Mouse (Mus musculus) liver, embryonic 16.5 days (tissue): Measurements from ENCODE around the gene 4931440F15Rik. TPM values are rescaled to one million over a fixed set of nuclear protein-coding genes. Genes with fewer than 3 reads are reported as not detected.

Source experiments
- ATAC-seq: fragments of 200-750 bp; cut with Nextera tagmentation; 2 replicates; pipeline ENCODE4 v1.8.0; 2017; ENCODE audit warnings: low read depth, mild to moderate bottlenecking, moderate number of reproducible peaks, moderate library complexity
- H3K27ac ChIP-seq: fragments of 300-500 bp; sonication (generic); 2 replicates; pipeline ENCODE4 v1.5.1; 2014; ENCODE audit warnings: mild to moderate bottlenecking, low read length
- H3K27me3 ChIP-seq: fragments of 300-500 bp; sonication (generic); 2 replicates; pipeline ENCODE4 v1.6.1; 2014; ENCODE audit warnings: low read depth, low read length, mixed read lengths; ENCODE audit not compliant: control insufficient read depth, insufficient read depth
- H3K36me3 ChIP-seq: fragments of 300-500 bp; sonication (generic); 2 replicates; pipeline ENCODE4 v1.6.1; 2014; ENCODE audit warnings: mild to moderate bottlenecking; ENCODE audit not compliant: control insufficient read depth, insufficient read depth
- H3K4me1 ChIP-seq: fragments of 300-500 bp; sonication (generic); 2 replicates; pipeline ENCODE4 v1.6.1; 2014; ENCODE audit warnings: low read depth, low read length, mixed read lengths; ENCODE audit not compliant: control insufficient read depth
- H3K4me2 ChIP-seq: fragments of 300-500 bp; sonication (generic); 2 replicates; pipeline ENCODE4 v1.6.1; 2014; ENCODE audit warnings: low read depth, low read length, mixed read lengths
- H3K4me3 ChIP-seq: fragments of 300-500 bp; sonication (generic); 2 replicates; pipeline ENCODE4 v1.5.1; 2014; ENCODE audit warnings: low read depth, mild to moderate bottlenecking, low read length
- H3K9ac ChIP-seq: fragments of 300-500 bp; sonication (generic); 2 replicates; pipeline ENCODE4 v1.6.1; 2014; ENCODE audit warnings: low read depth, low read length
- H3K9me3 ChIP-seq: fragments of 300-500 bp; sonication (generic); replicated peaks from 2 replicates; pipeline ENCODE4 v1.6.1; 2016; ENCODE audit warnings: low read length; ENCODE audit not compliant: control insufficient read depth
- WGBS: fragments of 180-500 bp; shearing (Covaris S2); extraction: QIAGEN DNeasy Blood & Tissue Kit; methylation state at CpG from one replicate; pipeline ENCODE4 v1.1.7; 2014; ENCODE audit not compliant: insufficient replicate concordance; 5-methylcytosine and 5-hydroxymethylcytosine counted together
- polyA plus RNA-seq: library from polyadenylated mRNA; unstranded; fragments of >200 nt; fragmentation: Nextera tagmentation; extraction: Ambion mirVana; gene quantifications from 2 replicates; pipeline ENCODE4 v1.2.1, GENCODE M21; 2015

4931440F15Rik gene
- polyA plus RNA-seq, 1 experiment from 2014 or later, result 0.25 TPM

GRCm38 (mm10) chr11:29808981-29809589 is 16.4 kb downstream of the 4931440F15Rik start:
- H3K27me3 ChIP-seq, result no peaks in the 10 kb centered on the region
- no peak overlapping the region for H3K4me3 ChIP-seq
- H3K4me1 ChIP-seq, result peaks cover 7% of the 10 kb centered on the region
- H3K9ac ChIP-seq, result no peak overlapping the region
- no peak for ATAC-seq
- peak overlapping the region; percentile 39 for H3K27ac ChIP-seq
- no peak overlapping the region for H3K4me2 ChIP-seq
- WGBS, result 70% methylated on average over 7 of the region's 7 CpGs
- H3K36me3 ChIP-seq, result no peaks in the 10 kb centered on the region
- no peaks in the 10 kb centered on the region for H3K9me3 ChIP-seq

- H3K4me1 ChIP-seq, result peaks cover 7% of the 10 kb centered on the region
- peak overlapping the region; percentile 39 for H3K27ac ChIP-seq
- H3K9me3 ChIP-seq, result no peaks in the 10 kb centered on the region
- H3K9ac ChIP-seq, result no peak overlapping the region
- peak; percentile 78 for ATAC-seq
- no peaks in the 10 kb centered on the region for H3K36me3 ChIP-seq
- no peak overlapping the region for H3K4me2 ChIP-seq
- 16% methylated on average over 9 of the region's 9 CpGs for WGBS
- no peak overlapping the region for H3K4me3 ChIP-seq
- H3K27me3 ChIP-seq, result no peaks in the 10 kb centered on the region
Observed at GRCm38 (mm10) chr11:29808173-29808980, 17.1 kb downstream of the 4931440F15Rik start.

GRCm38 (mm10) chr11:29807325-29807724 is 18.1 kb downstream of the 4931440F15Rik start:
- 68% methylated on average over 5 of the region's 5 CpGs for WGBS
- ATAC-seq, result no peak
- peaks cover 7% of the 10 kb centered on the region for H3K4me1 ChIP-seq
- H3K4me2 ChIP-seq, result no peak overlapping the region
- no peaks in the 10 kb centered on the region for H3K36me3 ChIP-seq
- no peaks in the 10 kb centered on the region for H3K9me3 ChIP-seq
- H3K4me3 ChIP-seq, result no peak overlapping the region
- H3K9ac ChIP-seq, result no peak overlapping the region
- H3K27ac ChIP-seq, result no peak overlapping the region
- no peaks in the 10 kb centered on the region for H3K27me3 ChIP-seq

- Histone ChIP-seq H3K4me2 (no peak overlapping the region), H3K4me1 (no peaks in the 10 kb centered on the region), H3K9me3 (no peaks in the 10 kb centered on the region), H3K36me3 (no peaks in the 10 kb centered on the region), H3K9ac (no peak overlapping the region), H3K4me3 (no peak overlapping the region), H3K27me3 (no peaks in the 10 kb centered on the region), H3K27ac (no peak overlapping the region)
- no peak for ATAC-seq
- WGBS, result 54% methylated on average over 2 of the region's 2 CpGs
Observed at GRCm38 (mm10) chr11:29801432-29802427, 23.7 kb downstream of the 4931440F15Rik start.

- Histone ChIP-seq H3K36me3 (no peaks in the 10 kb centered on the region), H3K9me3 (no peaks in the 10 kb centered on the region), H3K4me2 (no peak overlapping the region), H3K4me3 (no peak overlapping the region), H3K9ac (no peak overlapping the region), H3K27ac (no peak overlapping the region), H3K4me1 (no peaks in the 10 kb centered on the region), H3K27me3 (no peaks in the 10 kb centered on the region)
- 41% methylated on average over 1 of the region's 1 CpGs for WGBS
- no peak for ATAC-seq
Observed at GRCm38 (mm10) chr11:29799839-29800238, 25.6 kb downstream of the 4931440F15Rik start.

GRCm38 (mm10) chr11:29795106-29795505 is 30.4 kb downstream of the 4931440F15Rik start:
- H3K9ac ChIP-seq, result no peak overlapping the region
- WGBS, result 80% methylated on average over 6 of the region's 6 CpGs
- H3K36me3 ChIP-seq, result no peaks in the 10 kb centered on the region
- no peaks in the 10 kb centered on the region for H3K4me1 ChIP-seq
- H3K4me3 ChIP-seq, result no peak overlapping the region
- ATAC-seq, result no peak
- no peaks in the 10 kb centered on the region for H3K27me3 ChIP-seq
- no peaks in the 10 kb centered on the region for H3K9me3 ChIP-seq
- H3K27ac ChIP-seq, result no peak overlapping the region
- no peak overlapping the region for H3K4me2 ChIP-seq

GRCm38 (mm10) chr11:29794475-29794874 is 31.0 kb downstream of the 4931440F15Rik start:
- Histone ChIP-seq H3K9ac (no peak overlapping the region), H3K4me3 (no peak overlapping the region), H3K4me2 (no peak overlapping the region), H3K27me3 (no peaks in the 10 kb centered on the region), H3K27ac (no peak overlapping the region), H3K9me3 (no peaks in the 10 kb centered on the region), H3K36me3 (no peaks in the 10 kb centered on the region), H3K4me1 (no peaks in the 10 kb centered on the region)
- no peak for ATAC-seq
- WGBS, result 40% methylated on average over 2 of the region's 2 CpGs

- Histone ChIP-seq H3K4me3 (no peak overlapping the region), H3K9ac (no peak overlapping the region), H3K27me3 (no peaks in the 10 kb centered on the region), H3K9me3 (no peaks in the 10 kb centered on the region), H3K4me2 (no peak overlapping the region), H3K27ac (no peak overlapping the region), H3K4me1 (no peaks in the 10 kb centered on the region; the same call in 1 of the 2 replicates), H3K36me3 (no peaks in the 10 kb centered on the region)
- ATAC-seq, result no peak
- 60% methylated on average over 2 of the region's 2 CpGs for WGBS
Observed at GRCm38 (mm10) chr11:29790796-29791195, 34.7 kb downstream of the 4931440F15Rik start.
